Mouse (Mus musculus): ENCODE data around the gene Olfr1101.

Gene Olfr1101

GRCm38 (mm10) chr2:86991121-86991520 is at the start of gene Olfr1101:
Olfr1101 (minus strand) TSS chr2:86991221.
- DNase-seq (ENCODE audit: low spot score): no peak

DNA sequence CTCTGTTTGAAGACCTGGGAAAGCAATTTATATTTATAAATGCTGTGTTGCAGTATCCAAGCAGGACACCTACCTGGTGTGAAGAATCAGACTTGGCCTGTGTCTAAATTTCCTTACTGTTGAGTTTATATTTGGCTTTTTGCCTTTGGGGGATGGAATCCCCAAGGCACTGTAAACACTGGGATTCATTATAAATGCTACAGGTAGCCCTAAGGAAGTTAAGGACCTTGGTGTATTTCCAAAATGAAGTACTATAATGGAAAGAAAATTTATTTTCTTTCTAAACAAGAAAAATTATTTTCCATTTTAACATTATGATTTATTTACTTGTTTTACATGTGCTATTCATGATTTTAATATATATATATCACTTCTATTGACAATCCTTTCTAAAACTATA is 45.4 kb upstream of the Olfr1101 start, which contains the start of gene Olfr1105:
Gene Olfr1105, minus strand, starts transcription at position 101 of the 400 bp plus-strand sequence.
- no peak for DNase-seq (ENCODE audit: low spot score)

DNA sequence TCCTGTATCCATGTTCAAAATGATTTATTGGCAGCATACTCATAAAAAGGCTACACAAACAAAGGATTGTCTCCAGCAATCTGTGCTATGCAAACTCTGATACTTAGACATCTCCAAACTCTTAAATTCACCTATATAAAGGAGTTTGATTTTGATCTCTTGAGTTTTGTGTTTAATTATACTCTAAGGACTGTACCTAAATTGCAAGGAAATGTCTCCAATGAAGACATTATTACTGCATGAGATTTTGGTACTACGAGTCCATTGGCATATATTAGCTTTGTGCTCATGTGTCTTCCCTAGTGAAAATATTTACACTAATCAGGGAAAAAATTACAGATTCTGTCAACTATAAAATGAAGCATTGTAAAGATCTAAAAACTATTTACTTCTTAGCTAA is 36.0 kb upstream of the Olfr1101 start, which contains the start of gene Olfr1104:
Gene Olfr1104, minus strand, starts transcription at position 101 of the 400 bp plus-strand sequence.
- no peak for DNase-seq (ENCODE audit: low spot score)

DNA sequence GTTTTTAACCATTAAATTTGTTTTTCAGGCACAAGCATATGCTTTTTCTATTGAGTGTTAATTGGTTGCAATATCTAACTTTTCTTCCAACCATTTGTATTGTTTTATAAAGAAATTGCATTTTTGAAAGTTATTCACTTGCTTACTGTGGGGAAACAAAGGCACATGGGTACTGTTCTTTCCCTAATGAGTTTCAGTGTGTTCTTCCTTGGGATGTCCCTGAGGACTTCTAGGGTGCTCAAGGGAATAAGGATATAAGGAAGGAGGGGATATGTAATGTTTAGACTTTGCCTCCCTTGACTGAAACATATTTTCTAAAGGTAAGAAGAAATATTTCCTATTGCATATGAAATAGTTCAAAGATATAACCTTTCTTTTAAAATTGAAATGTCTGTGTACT is 7.1 kb upstream of the Olfr1101 start, which contains the start of gene Olfr1102:
Gene Olfr1102, plus strand, starts transcription at position 301 of the 400 bp plus-strand sequence.
- no peak for DNase-seq (ENCODE audit: low spot score)

GRCm38 (mm10) chr2:86979854-86980253 is 11.2 kb downstream of the Olfr1101 start, which contains the start of gene Olfr1100:
Olfr1100 (minus strand) TSS chr2:86979954.
- DNase-seq (ENCODE audit: low spot score): no peak

DNA sequence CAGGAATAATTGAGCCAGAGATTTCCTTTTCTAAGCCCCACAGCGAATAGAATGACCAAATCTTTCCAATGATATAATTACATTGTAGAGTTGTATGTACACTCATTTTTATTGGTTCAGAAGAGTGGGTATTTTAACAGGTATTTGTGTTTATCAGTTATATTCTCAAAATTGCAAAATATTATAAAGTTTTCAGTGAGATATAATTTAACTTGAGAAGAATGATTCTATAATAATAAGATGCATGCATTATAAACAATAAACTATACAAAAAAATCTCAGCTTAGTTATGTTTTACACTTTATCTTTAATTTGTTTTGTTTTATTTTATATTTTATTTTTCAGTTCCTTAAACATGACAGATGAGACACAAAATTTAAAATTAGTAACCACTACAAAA is 30.4 kb downstream of the Olfr1101 start, which contains the start of gene Olfr1099:
Gene Olfr1099, minus strand, starts transcription at position 101 of the 400 bp plus-strand sequence.
- DNase-seq (ENCODE audit: low spot score): no peak
